Mouse (Mus musculus): Measurements from ENCODE around the gene Ide. TPM values are rescaled to one million over a fixed set of nuclear protein-coding genes. Genes with fewer than 3 reads are reported as not detected.
A peak's percentile ranks its signal among the peaks of the same experiment; 100 is the strongest.

Ide gene
- polyA plus RNA-seq (2012; rRNA removed) = 18.9 and 24.7 TPM in 2 replicates

- no peak for TF ChIP-seq CTCF (IDR thresholded peaks at IDR 0.05; ENCODE audit: borderline replicate concordance, extremely low read depth, insufficient read depth, insufficient read length)
- TF ChIP-seq POLR2A (IDR thresholded peaks at IDR 0.05; ENCODE audit: borderline replicate concordance, extremely low read depth, insufficient read depth, insufficient read length, poor library complexity, severe bottlenecking) = no peak
Measured at GRCm38 (mm10) chr19:37337752-37338151, at the start of gene Ide. Gene Ide, minus strand, starts transcription at chr19:37337852.

GRCm38 (mm10) chr19:37386126-37386525 is 48.5 kb upstream of the Ide start:
- no peak for DNase-seq (ENCODE audit: low read depth)
- TF ChIP-seq POLR2A (IDR thresholded peaks at IDR 0.05; ENCODE audit: borderline replicate concordance, extremely low read depth, insufficient read depth, insufficient read length, poor library complexity, severe bottlenecking) (no peak), CTCF (IDR thresholded peaks at IDR 0.05; ENCODE audit: borderline replicate concordance, extremely low read depth, insufficient read depth, insufficient read length) (no peak)

More at GRCm38 (mm10) chr19:37337752-37338151, at the start of gene Ide:
- DNase-seq (ENCODE audit: low read depth) = no peak

- DNase-seq (ENCODE audit: low read depth) = no peak
- TF ChIP-seq POLR2A (IDR thresholded peaks at IDR 0.05; ENCODE audit: borderline replicate concordance, extremely low read depth, insufficient read depth, insufficient read length, poor library complexity, severe bottlenecking) = no peak
- no peak for TF ChIP-seq CTCF (IDR thresholded peaks at IDR 0.05; ENCODE audit: borderline replicate concordance, extremely low read depth, insufficient read depth, insufficient read length)
Measured at GRCm38 (mm10) chr19:37378816-37379215, 41.2 kb upstream of the Ide start.

GRCm38 (mm10) chr19:37377404-37377990 is 39.8 kb upstream of the Ide start:
- TF ChIP-seq POLR2A (IDR thresholded peaks at IDR 0.05; ENCODE audit: borderline replicate concordance, extremely low read depth, insufficient read depth, insufficient read length, poor library complexity, severe bottlenecking) = no peak
- TF ChIP-seq CTCF (IDR thresholded peaks at IDR 0.05; ENCODE audit: borderline replicate concordance, extremely low read depth, insufficient read depth, insufficient read length) = no peak
- no peak for DNase-seq (ENCODE audit: low read depth)

- no peak for TF ChIP-seq CTCF (IDR thresholded peaks at IDR 0.05; ENCODE audit: borderline replicate concordance, extremely low read depth, insufficient read depth, insufficient read length)
- no peak for TF ChIP-seq POLR2A (IDR thresholded peaks at IDR 0.05; ENCODE audit: borderline replicate concordance, extremely low read depth, insufficient read depth, insufficient read length, poor library complexity, severe bottlenecking)
- DNase-seq (ENCODE audit: low read depth) = peak; percentile 21
Measured at GRCm38 (mm10) chr19:37376841-37377240, 39.2 kb upstream of the Ide start.

- DNase-seq (ENCODE audit: low read depth) = peak; percentile 100
- TF ChIP-seq POLR2A (IDR thresholded peaks at IDR 0.05; ENCODE audit: borderline replicate concordance, extremely low read depth, insufficient read depth, insufficient read length, poor library complexity, severe bottlenecking) = peak; percentile 71; the same call in 1 of the 2 replicates
- no peak for TF ChIP-seq CTCF (IDR thresholded peaks at IDR 0.05; ENCODE audit: borderline replicate concordance, extremely low read depth, insufficient read depth, insufficient read length)
Measured at GRCm38 (mm10) chr19:37375755-37376615, 38.3 kb upstream of the Ide start, which contains the start of gene Kif11. Gene Kif11, plus strand, starts transcription at chr19:37376403.

GRCm38 (mm10) chr19:37374941-37375754 is 37.5 kb upstream of the Ide start:
- peak; percentile 31 for DNase-seq (ENCODE audit: low read depth)

GRCm38 (mm10) chr19:37370356-37370755 is 32.7 kb upstream of the Ide start:
- no peak for DNase-seq (ENCODE audit: low read depth)
- no peak for TF ChIP-seq POLR2A (IDR thresholded peaks at IDR 0.05; ENCODE audit: borderline replicate concordance, extremely low read depth, insufficient read depth, insufficient read length, poor library complexity, severe bottlenecking)
- TF ChIP-seq CTCF (IDR thresholded peaks at IDR 0.05; ENCODE audit: borderline replicate concordance, extremely low read depth, insufficient read depth, insufficient read length) = no peak

More at GRCm38 (mm10) chr19:37374941-37375754, 37.5 kb upstream of the Ide start:
- TF ChIP-seq CTCF (IDR thresholded peaks at IDR 0.05; ENCODE audit: borderline replicate concordance, extremely low read depth, insufficient read depth, insufficient read length) (no peak), POLR2A (IDR thresholded peaks at IDR 0.05; ENCODE audit: borderline replicate concordance, extremely low read depth, insufficient read depth, insufficient read length, poor library complexity, severe bottlenecking) (no peak)

- TF ChIP-seq CTCF (IDR thresholded peaks at IDR 0.05; ENCODE audit: borderline replicate concordance, extremely low read depth, insufficient read depth, insufficient read length) (no peak), POLR2A (IDR thresholded peaks at IDR 0.05; ENCODE audit: borderline replicate concordance, extremely low read depth, insufficient read depth, insufficient read length, poor library complexity, severe bottlenecking) (no peak)
Measured at GRCm38 (mm10) chr19:37369921-37370320, 32.3 kb upstream of the Ide start.

GRCm38 (mm10) chr19:37368990-37369389 is 31.3 kb upstream of the Ide start:
- no peak for TF ChIP-seq POLR2A (IDR thresholded peaks at IDR 0.05; ENCODE audit: borderline replicate concordance, extremely low read depth, insufficient read depth, insufficient read length, poor library complexity, severe bottlenecking)
- TF ChIP-seq CTCF (IDR thresholded peaks at IDR 0.05; ENCODE audit: borderline replicate concordance, extremely low read depth, insufficient read depth, insufficient read length) = no peak
- DNase-seq (ENCODE audit: low read depth) = peak; percentile 80

More at GRCm38 (mm10) chr19:37369921-37370320, 32.3 kb upstream of the Ide start:
- DNase-seq (ENCODE audit: low read depth) = no peak

Data from brain, embryonic 14.5 days (tissue).